Mouse (Mus musculus) hindbrain, embryonic 16.5 days (tissue): ENCODE measurements at regions not wholly inside any gene's neighbourhood (a gene's known extent, or its start where the extent isn't known, plus 50 kb on each side); places are given as distances from the start of the nearest gene placed in this dataset.
A peak's percentile ranks its signal among the peaks of the same experiment; 100 is the strongest.

Experiments
- ATAC-seq: fragments of 200-750 bp; cut with Nextera tagmentation; 2 replicates; pipeline ENCODE4 v1.8.0; 2017; ENCODE audit warnings: moderate TSS enrichment, moderate library complexity
- H3K27ac ChIP-seq: fragments of 300-500 bp; sonication (generic); 2 replicates; pipeline ENCODE4 v1.5.1; 2014; ENCODE audit warnings: low read depth, mild to moderate bottlenecking, control low read depth, low read length, moderate library complexity
- H3K27me3 ChIP-seq: fragments of 300-500 bp; sonication (generic); replicated peaks from 2 replicates; pipeline ENCODE4 v1.6.1; 2014; ENCODE audit warnings: low read length; ENCODE audit not compliant: control insufficient read depth, insufficient read depth
- H3K36me3 ChIP-seq: fragments of 300-500 bp; sonication (generic); 2 replicates; pipeline ENCODE4 v1.6.1; 2014; ENCODE audit warnings: mild to moderate bottlenecking, low read length, moderate library complexity, mixed read lengths; ENCODE audit not compliant: control insufficient read depth, insufficient read depth
- H3K4me1 ChIP-seq: fragments of 300-500 bp; sonication (generic); 2 replicates; pipeline ENCODE4 v1.6.1; 2014; ENCODE audit warnings: low read depth, low read length; ENCODE audit not compliant: control insufficient read depth, insufficient read depth
- H3K4me2 ChIP-seq: fragments of 300-500 bp; sonication (generic); 2 replicates; pipeline ENCODE4 v1.6.1; 2014; ENCODE audit warnings: mild to moderate bottlenecking, low read length, control low read depth, moderate library complexity
- H3K4me3 ChIP-seq: fragments of 300-500 bp; sonication (generic); 2 replicates; pipeline ENCODE4 v1.5.1; 2014; ENCODE audit warnings: mild to moderate bottlenecking, low read length, control low read depth, moderate library complexity
- H3K9ac ChIP-seq: fragments of 300-500 bp; sonication (generic); 2 replicates; pipeline ENCODE4 v1.6.1; 2014; ENCODE audit warnings: low read depth, mild to moderate bottlenecking, control low read depth, low read length, moderate library complexity
- H3K9me3 ChIP-seq: fragments of 300-500 bp; sonication (generic); 2 replicates; pipeline ENCODE4 v1.6.1; 2014; ENCODE audit warnings: mild to moderate bottlenecking, low read length, moderate library complexity; ENCODE audit not compliant: control insufficient read depth
- WGBS: fragments of 180-500 bp; shearing (Covaris S2); extraction: QIAGEN DNeasy Blood & Tissue Kit; methylation state at CpG from one replicate; pipeline ENCODE4 v1.1.7; 2014; 5-methylcytosine and 5-hydroxymethylcytosine counted together

GRCm38 (mm10) chr15:24588943-24589342, 824.6 kb downstream of the Basp1 start:
- Histone ChIP-seq H3K9ac (no peak overlapping the region), H3K9me3 (no peaks in the 10 kb centered on the region), H3K36me3 (no peaks in the 10 kb centered on the region), H3K4me1 (no peaks in the 10 kb centered on the region), H3K4me3 (no peak overlapping the region), H3K27ac (no peak overlapping the region), H3K4me2 (no peak overlapping the region), H3K27me3 (no peaks in the 10 kb centered on the region)
- 28% methylated on average over 4 of the region's 4 CpGs for WGBS
- peak; percentile 63; the same call in 1 of the 2 replicates for ATAC-seq

- H3K36me3 ChIP-seq = no peaks in the 10 kb centered on the region
- H3K27me3 ChIP-seq = no peaks in the 10 kb centered on the region
- H3K4me1 ChIP-seq = peaks cover 4% of the 10 kb centered on the region
- no peak overlapping the region for H3K4me3 ChIP-seq
- no peak overlapping the region for H3K4me2 ChIP-seq
- ATAC-seq = peak; percentile 94
- H3K9me3 ChIP-seq = no peaks in the 10 kb centered on the region
- H3K9ac ChIP-seq = no peak overlapping the region
- no peak overlapping the region for H3K27ac ChIP-seq
- WGBS = 4% methylated on average over 3 of the region's 3 CpGs
Measured at GRCm38 (mm10) chr15:24566981-24567380, 846.6 kb downstream of the Basp1 start.

GRCm38 (mm10) chr15:24556806-24557205, 856.8 kb downstream of the Basp1 start:
- H3K36me3 ChIP-seq = no peaks in the 10 kb centered on the region
- no peaks in the 10 kb centered on the region for H3K27me3 ChIP-seq
- H3K4me3 ChIP-seq = no peak overlapping the region
- H3K9me3 ChIP-seq = no peaks in the 10 kb centered on the region
- no peak overlapping the region for H3K4me2 ChIP-seq
- no peak for ATAC-seq
- 87% methylated on average over 4 of the region's 4 CpGs for WGBS
- no peak overlapping the region for H3K27ac ChIP-seq
- no peaks in the 10 kb centered on the region for H3K4me1 ChIP-seq
- no peak overlapping the region for H3K9ac ChIP-seq

GRCm38 (mm10) chr15:24550108-24550507, 863.5 kb downstream of the Basp1 start:
- H3K4me1 ChIP-seq = no peaks in the 10 kb centered on the region
- no peak overlapping the region for H3K27ac ChIP-seq
- H3K9ac ChIP-seq = no peak overlapping the region
- no peak overlapping the region for H3K4me2 ChIP-seq
- no peaks in the 10 kb centered on the region for H3K27me3 ChIP-seq
- WGBS = 86% methylated on average over 3 of the region's 3 CpGs
- no peaks in the 10 kb centered on the region for H3K9me3 ChIP-seq
- no peaks in the 10 kb centered on the region for H3K36me3 ChIP-seq
- H3K4me3 ChIP-seq = no peak overlapping the region
- no peak for ATAC-seq

- WGBS = 64% methylated on average over 3 of the region's 3 CpGs
- H3K4me2 ChIP-seq = no peak overlapping the region
- H3K9me3 ChIP-seq = no peaks in the 10 kb centered on the region
- ATAC-seq = no peak
- H3K4me1 ChIP-seq = no peaks in the 10 kb centered on the region
- H3K27ac ChIP-seq = no peak overlapping the region
- H3K4me3 ChIP-seq = no peak overlapping the region
- no peak overlapping the region for H3K9ac ChIP-seq
- H3K36me3 ChIP-seq = no peaks in the 10 kb centered on the region
- H3K27me3 ChIP-seq = no peaks in the 10 kb centered on the region
Measured at GRCm38 (mm10) chr15:24530065-24530464, 883.5 kb downstream of the Basp1 start.

- H3K27ac ChIP-seq = no peak overlapping the region
- H3K36me3 ChIP-seq = no peaks in the 10 kb centered on the region
- 0 out of 2 replicates have a peak, but pooled peaks cover 3% of the 10 kb centered on the region for H3K9me3 ChIP-seq
- H3K4me3 ChIP-seq = no peak overlapping the region
- no peak overlapping the region for H3K4me2 ChIP-seq
- H3K27me3 ChIP-seq = no peaks in the 10 kb centered on the region
- H3K4me1 ChIP-seq = no peaks in the 10 kb centered on the region
- WGBS = 78% methylated on average over 5 of the region's 5 CpGs
- H3K9ac ChIP-seq = no peak overlapping the region
- ATAC-seq = no peak
Measured at GRCm38 (mm10) chr15:24527379-24527778, 886.2 kb downstream of the Basp1 start.

- Histone ChIP-seq H3K9me3 (no peaks in the 10 kb centered on the region), H3K9ac (no peak overlapping the region), H3K36me3 (no peaks in the 10 kb centered on the region), H3K4me3 (no peak overlapping the region), H3K27me3 (no peaks in the 10 kb centered on the region), H3K27ac (no peak overlapping the region), H3K4me1 (no peaks in the 10 kb centered on the region), H3K4me2 (no peak overlapping the region)
- WGBS = 85% methylated on average over 9 of the region's 9 CpGs
- ATAC-seq = no peak
Measured at GRCm38 (mm10) chr15:24513926-24514325, 899.6 kb downstream of the Basp1 start.

- Histone ChIP-seq H3K36me3 (no peaks in the 10 kb centered on the region), H3K4me1 (no peaks in the 10 kb centered on the region), H3K27me3 (no peaks in the 10 kb centered on the region), H3K4me3 (no peak overlapping the region), H3K4me2 (no peak overlapping the region; the same call in 1 of the 2 replicates), H3K9ac (no peak overlapping the region), H3K27ac (no peak overlapping the region), H3K9me3 (no peaks in the 10 kb centered on the region)
- ATAC-seq = no peak; the same call in 1 of the 2 replicates
- WGBS = 58% methylated on average over 9 of the region's 9 CpGs
Measured at GRCm38 (mm10) chr15:24501907-24502559, 911.5 kb downstream of the Basp1 start.

- H3K4me2 ChIP-seq = no peak overlapping the region
- no peak overlapping the region for H3K27ac ChIP-seq
- 97% methylated on average over 2 of the region's 2 CpGs for WGBS
- H3K27me3 ChIP-seq = no peaks in the 10 kb centered on the region
- H3K4me3 ChIP-seq = no peak overlapping the region
- H3K4me1 ChIP-seq = no peaks in the 10 kb centered on the region
- H3K9me3 ChIP-seq = no peaks in the 10 kb centered on the region
- H3K9ac ChIP-seq = no peak overlapping the region
- H3K36me3 ChIP-seq = no peaks in the 10 kb centered on the region
- ATAC-seq = no peak
Measured at GRCm38 (mm10) chr15:24486235-24486634, 927.3 kb downstream of the Basp1 start.
